Mouse (Mus musculus): ENCODE measurements around the gene Hist1h3a.

- TF ChIP-seq POLR2A (IDR thresholded peaks at IDR 0.05; ENCODE audit: low read depth, low read length) = peak; percentile 89
- TF ChIP-seq CTCF (IDR thresholded peaks at IDR 0.05; ENCODE audit: extremely low read depth, insufficient read depth, insufficient read length, insufficient replicate concordance) = no peak
These were observed 5.4 kb downstream of the Hist1h3a start, which contains the start of gene Hist1h4b for GRCm38 (mm10) chr13:23756790-23757189.

All from spleen, adult 2 months (tissue).